Mouse (Mus musculus) embryonic fibroblast, embryonic 13.5 days (primary cell): ENCODE measurements around the gene Sart1.

Experiments used
- CTCF ChIP-seq: IDR thresholded peaks from 2 replicates; pipeline ENCODE4 v1.5.1; 2011; ENCODE audit warnings: mild to moderate bottlenecking, control low read depth, low read length, moderate library complexity, borderline replicate concordance; ENCODE audit not compliant: insufficient read depth
- POLR2A ChIP-seq: IDR thresholded peaks from 2 replicates; pipeline ENCODE4 v1.6.1; 2011; ENCODE audit warnings: low read depth, mild to moderate bottlenecking, control low read depth, low read length, moderate library complexity

- TF ChIP-seq CTCF = no peak
- TF ChIP-seq POLR2A = no peak
These were observed 5.7 kb upstream of the Sart1 start for GRCm38 (mm10) chr19:5394168-5394567.
